Mouse (Mus musculus) Patski (cell line): ENCODE results near the gene Lbh. TPM values are rescaled to one million over a fixed set of nuclear protein-coding genes. Genes with fewer than 3 reads are reported as not detected.
A peak's percentile ranks its signal among the peaks of the same experiment; 100 is the strongest.

Experiments
- ATAC-seq: fragments of 100-300 bp; one replicate; pipeline ENCODE4 v1.8.0; 2021
- CTCF ChIA-PET: fragments of 350-600 bp; sonication (Branson Sonifier 250); formaldehyde crosslinking; loops from one replicate; lab custom pipeline; 2022; ENCODE audit warnings: inconsistent platforms; lab: Charles Lee
- POLR2A ChIA-PET: fragments of 350-600 bp; sonication (Branson Sonifier 250); formaldehyde crosslinking; loops from one replicate; lab custom pipeline; 2022; ENCODE audit warnings: antibody characterized with exemption, inconsistent platforms; lab: Charles Lee
- DNase-seq: peaks from one replicate; pipeline ENCODE4 v3.0.0-alpha.2; 2011; ENCODE audit warnings: low read depth, low spot score
- H3K27me3 ChIP-seq: fragments of 371-371 bp; one replicate; pipeline ENCODE4 v1.5.1; 2021
- CTCF ChIP-seq: fragments of 100-300 bp; IDR thresholded peaks from one replicate; pipeline ENCODE4 v1.5.1; 2021
- in situ Hi-C: fragments of 300-500 bp; cut with MboI; formaldehyde crosslinking; loops from 3 replicates; pipeline ENCODE4 v1.11.1; 2018; ENCODE audit warnings: low pct_unique_long_range_greater_than_20kb, mixed read lengths
- polyA plus RNA-seq: library from polyadenylated mRNA; unstranded; gene quantifications from one replicate; pipeline ENCODE4 v1.2.3, GENCODE M21; 2021

The Lbh gene
- polyA plus RNA-seq, 1 experiment from 2014 or later: 72.5 TPM

DNA sequence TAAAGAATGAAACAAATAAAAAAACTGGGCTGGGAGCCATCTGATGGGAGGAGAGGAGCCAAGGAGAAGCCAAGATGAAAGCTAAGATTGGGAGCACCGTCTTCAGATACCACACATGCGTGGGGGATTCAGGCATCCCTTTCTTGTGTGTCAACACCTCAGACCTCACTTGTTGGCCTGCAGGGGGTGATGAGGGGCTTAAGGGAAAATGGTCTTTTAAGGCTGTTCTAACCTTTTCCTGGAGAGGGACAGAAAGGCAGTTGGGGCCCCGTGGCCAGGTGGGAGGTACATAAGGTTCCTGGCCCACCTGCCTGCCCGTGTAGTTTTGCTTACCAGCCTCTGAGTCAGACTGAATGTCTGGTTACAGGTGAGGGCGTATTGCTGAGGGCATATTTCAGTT is 4.1 kb downstream of the Lbh start:
- no peak for DNase-seq
- TF ChIP-seq CTCF: no peak
- POLR2A ChIA-PET: no interaction called here
- no peaks in the 10 kb centered on the region for H3K27me3 ChIP-seq
- no peak for ATAC-seq
- CTCF ChIA-PET: interaction anchor here (1.6 kb wide), 1 partner anchor 22 kb away, joined by 3 read pairs; no protein-coding TSS in a partner anchor
- in situ Hi-C loops: no loop called here

DNA sequence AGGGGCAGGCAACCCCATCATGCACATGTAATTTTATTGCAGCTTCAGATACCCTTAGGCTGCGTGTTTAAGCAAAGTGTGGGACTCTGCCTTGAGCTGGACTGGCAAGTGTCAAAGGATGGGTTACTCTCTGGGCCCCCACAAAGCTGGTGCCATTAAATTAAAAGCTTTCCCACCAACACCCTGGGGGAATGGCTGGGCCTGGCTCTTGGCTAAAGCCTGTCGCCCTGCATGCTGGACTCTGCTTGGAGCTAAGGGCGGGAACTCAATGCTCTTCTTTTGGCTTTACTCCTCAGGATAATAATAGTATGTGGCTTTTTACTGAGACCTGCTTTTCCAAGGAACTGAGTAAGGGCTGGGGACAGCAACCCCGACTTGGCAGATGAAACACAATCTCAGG is 5.2 kb downstream of the Lbh start:
- POLR2A ChIA-PET: no interaction called here
- no peak for TF ChIP-seq CTCF
- ATAC-seq: no peak
- CTCF ChIA-PET: interaction anchor here (1.5 to 2.0 kb wide), 2 partner anchors 21 to 31 kb away, joined by 3 to 11 read pairs; no protein-coding TSS in a partner anchor
- no peaks in the 10 kb centered on the region for H3K27me3 ChIP-seq
- in situ Hi-C loops: no loop called here
- DNase-seq: no peak

- CTCF ChIA-PET: interaction anchor here (1.5 to 2.0 kb wide), 3 partner anchors 9 to 30 kb away, joined by 3 to 11 read pairs (median 5); no protein-coding TSS in a partner anchor
- ATAC-seq (no peak), DNase-seq (no peak)
- TF ChIP-seq CTCF: no peak
- POLR2A ChIA-PET: interaction anchor here (0.6 kb wide), 1 partner anchor 13 kb away, joined by 3 read pairs; no protein-coding TSS in a partner anchor
- in situ Hi-C loops: no loop called here
- no peaks in the 10 kb centered on the region for H3K27me3 ChIP-seq
Observed at GRCm38 (mm10) chr17:72924295-72924694, 6.2 kb downstream of the Lbh start.

DNA sequence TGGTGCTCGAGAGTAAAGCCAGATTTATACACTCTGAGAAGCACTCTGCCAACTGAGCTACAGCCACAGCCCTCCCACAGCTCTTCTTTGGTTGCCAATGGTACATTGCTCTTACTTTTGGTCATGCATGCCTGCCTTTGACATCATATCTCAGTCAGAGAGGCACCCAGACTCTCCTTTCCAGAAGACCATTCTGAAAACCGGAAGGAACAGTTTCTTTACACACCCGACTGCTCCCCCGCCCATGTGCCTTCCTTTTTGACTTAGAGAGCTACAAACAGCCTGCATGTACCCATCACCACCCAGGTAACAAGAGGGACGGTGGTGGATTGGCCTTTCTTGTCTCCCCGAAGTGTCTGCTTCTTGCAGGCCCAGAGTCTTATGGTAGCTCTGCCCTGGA is 7.0 kb downstream of the Lbh start:
- H3K27me3 ChIP-seq: no peaks in the 10 kb centered on the region
- TF ChIP-seq CTCF: no peak
- POLR2A ChIA-PET: interaction anchor here (0.6 kb wide), 2 partner anchors 12 to 1464 kb away, joined by 3 to 6 read pairs; no protein-coding TSS in a partner anchor
- in situ Hi-C loops: no loop called here
- no peak for DNase-seq
- peak; percentile 81 for ATAC-seq
- CTCF ChIA-PET: interaction anchor here (0.6 to 1.6 kb wide), 6 partner anchors 9 to 128 kb away, joined by 3 to 5 read pairs (median 4); no protein-coding TSS in a partner anchor

DNA sequence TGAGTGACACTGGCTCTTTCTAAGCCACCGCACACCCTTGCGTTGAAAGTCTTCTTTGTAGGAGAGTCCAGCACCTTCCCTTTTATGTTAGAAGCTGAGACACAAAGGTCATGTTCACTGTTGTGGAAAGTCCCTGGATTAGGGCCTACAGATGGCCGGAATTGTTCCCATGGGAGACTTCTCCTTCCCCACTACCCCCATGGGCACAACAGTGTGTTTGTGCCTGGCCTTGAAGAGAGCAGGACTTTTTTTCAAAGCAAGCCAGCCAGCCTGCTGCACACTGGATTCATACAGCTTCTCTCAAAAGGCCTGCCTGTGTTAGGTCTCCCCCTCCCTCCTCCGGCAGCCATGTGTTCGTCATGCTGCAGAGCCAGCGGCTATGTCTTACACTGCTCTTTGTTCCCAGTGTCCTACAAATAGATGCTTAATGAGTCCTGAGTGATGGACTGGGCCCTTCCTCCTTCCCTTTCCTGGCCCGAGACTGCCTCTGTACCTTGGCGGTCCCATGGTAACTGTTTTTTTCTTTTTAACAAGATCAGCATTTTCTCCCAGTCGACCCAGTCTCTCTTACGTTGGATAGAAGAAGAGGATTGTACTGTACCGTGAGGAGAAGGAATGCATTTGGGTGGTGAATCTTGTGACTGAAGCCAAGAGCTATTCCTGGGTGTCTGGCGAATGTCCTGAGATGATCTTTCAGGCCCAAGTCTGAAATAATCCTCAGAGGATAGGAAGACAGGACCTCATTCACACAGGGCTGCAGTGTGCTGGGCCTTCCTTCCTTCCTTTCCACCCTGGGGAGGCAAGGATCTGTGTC is 7.9 kb downstream of the Lbh start:
- in situ Hi-C loops: no loop called here
- ATAC-seq: no peak
- TF ChIP-seq CTCF: no peak
- POLR2A ChIA-PET: no interaction called here
- DNase-seq: no peak
- CTCF ChIA-PET: interaction anchor here (1.1 to 1.4 kb wide), 4 partner anchors 12 to 127 kb away, joined by 3 to 4 read pairs (median 4); no protein-coding TSS in a partner anchor
- H3K27me3 ChIP-seq: no peaks in the 10 kb centered on the region

GRCm38 (mm10) chr17:72926994-72927393 is 8.9 kb downstream of the Lbh start:
- POLR2A ChIA-PET: no interaction called here
- no peak for TF ChIP-seq CTCF
- CTCF ChIA-PET: no interaction called here
- ATAC-seq (no peak), DNase-seq (no peak)
- in situ Hi-C loops: no loop called here
- H3K27me3 ChIP-seq: no peaks in the 10 kb centered on the region

- DNase-seq (no peak), ATAC-seq (no peak)
- H3K27me3 ChIP-seq: no peaks in the 10 kb centered on the region
- no peak for TF ChIP-seq CTCF
- POLR2A ChIA-PET: no interaction called here
- in situ Hi-C loops: no loop called here
- CTCF ChIA-PET: interaction anchor here (0.8 to 2.2 kb wide), 2 partner anchors 8 to 35 kb away, joined by 3 to 5 read pairs; no protein-coding TSS in a partner anchor
Observed at GRCm38 (mm10) chr17:72933116-72933515, 15.0 kb downstream of the Lbh start.

DNA sequence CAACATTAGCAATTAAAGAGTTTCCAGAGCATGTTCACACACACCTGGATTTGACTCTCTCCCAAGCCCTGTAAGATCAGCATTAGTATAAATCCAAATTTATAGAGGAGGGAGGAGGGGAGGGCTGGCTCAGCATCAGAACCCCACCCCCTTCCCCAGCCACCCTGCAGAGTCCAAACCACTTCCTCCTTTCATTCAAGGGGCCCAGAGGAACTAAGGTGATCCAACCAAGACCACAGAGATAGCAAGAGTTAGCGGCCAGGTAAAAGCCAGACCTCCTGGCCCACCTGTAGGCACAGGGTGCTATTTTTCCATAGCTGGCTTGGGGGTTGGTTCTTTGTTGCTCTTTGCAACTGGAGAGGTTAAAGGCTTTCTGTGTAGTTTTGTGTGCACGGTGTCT is 16.0 kb downstream of the Lbh start:
- in situ Hi-C loops: no loop called here
- no peak for ATAC-seq
- POLR2A ChIA-PET: no interaction called here

GRCm38 (mm10) chr17:72934653-72935052 is 16.5 kb downstream of the Lbh start:
- in situ Hi-C loops: no loop called here
- CTCF ChIA-PET: interaction anchor here (1.6 to 3.2 kb wide), 3 partner anchors 10 to 13 kb away, joined by 4 to 13 read pairs (median 5); no protein-coding TSS in a partner anchor
- ATAC-seq (no peak), DNase-seq (no peak)
- POLR2A ChIA-PET: no interaction called here
- no peak for TF ChIP-seq CTCF
- no peaks in the 10 kb centered on the region for H3K27me3 ChIP-seq

More for the DNA sequence above, 16.0 kb downstream of the Lbh start:
- CTCF ChIA-PET: interaction anchor here (0.8 to 2.2 kb wide), 2 partner anchors 9 to 34 kb away, joined by 3 to 5 read pairs; no protein-coding TSS in a partner anchor
- no peak for DNase-seq
- no peak for TF ChIP-seq CTCF
- no peaks in the 10 kb centered on the region for H3K27me3 ChIP-seq

DNA sequence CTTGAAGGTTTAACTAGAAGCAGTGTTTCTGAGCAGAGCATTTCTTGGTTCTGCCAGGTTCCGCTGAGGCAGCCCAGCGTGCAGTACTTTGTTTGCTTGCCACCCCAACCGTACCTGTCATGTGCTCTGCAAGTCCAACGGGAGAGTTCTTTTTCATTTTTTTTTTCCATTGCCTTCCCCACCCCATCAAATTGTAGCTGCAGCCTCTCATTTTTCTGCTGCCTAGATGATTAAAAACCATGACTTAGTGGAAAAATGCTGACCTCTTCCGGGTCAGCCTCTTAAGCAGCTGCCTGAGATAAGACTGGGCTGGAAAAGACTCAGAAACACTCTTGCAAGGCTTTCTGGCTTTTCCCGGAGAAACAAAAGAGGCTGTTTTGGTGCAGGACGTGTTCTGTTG is 17.8 kb downstream of the Lbh start:
- ChIA-PET CTCF (interaction anchor here (1.6 to 3.2 kb wide), 2 partner anchors 9 to 11 kb away, joined by 4 to 13 read pairs; no protein-coding TSS in a partner anchor), POLR2A (no interaction called here)
- no peak for DNase-seq
- in situ Hi-C loops: no loop called here
- no peaks in the 10 kb centered on the region for H3K27me3 ChIP-seq
- no peak for ATAC-seq
- no peak for TF ChIP-seq CTCF

DNA sequence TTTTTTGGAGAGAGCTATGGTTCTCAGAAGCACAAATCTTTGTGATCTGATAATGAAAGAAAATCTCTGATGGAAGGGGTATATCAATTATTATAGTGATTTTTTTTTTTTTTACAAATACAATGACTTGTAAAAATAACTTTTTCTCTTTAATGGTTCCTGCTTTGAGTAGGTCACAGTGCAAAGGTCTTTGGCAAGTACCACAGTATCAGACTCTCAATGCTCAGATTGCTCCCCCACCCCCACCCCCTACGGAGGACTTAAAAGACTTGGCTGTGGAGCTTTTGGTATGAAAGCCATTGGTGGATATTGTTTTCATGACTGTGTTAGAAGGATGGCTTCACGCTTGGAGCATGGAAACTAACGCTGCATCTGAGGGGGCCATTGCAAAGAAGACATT is 18.2 kb downstream of the Lbh start:
- in situ Hi-C loops: no loop called here
- ATAC-seq (no peak), DNase-seq (no peak)
- CTCF ChIA-PET: interaction anchor here (1.4 to 3.2 kb wide), 2 partner anchors 9 to 18 kb away, joined by 4 to 13 read pairs; partner anchors contain the start of gene Lbh
- POLR2A ChIA-PET: interaction anchor here (0.6 to 0.7 kb wide), 4 partner anchors 13 to 1402 kb away, joined by 3 to 4 read pairs (median 3); partner anchors contain the start of gene Spast
- TF ChIP-seq CTCF: no peak
- no peaks in the 10 kb centered on the region for H3K27me3 ChIP-seq
